In genomic region chr7:6430342-6430741, GRCm38 (mm10) we compare ENCODE assay signal across 9 mouse cellular contexts. TPM values are rescaled to one million over a fixed set of nuclear protein-coding genes. Genes with fewer than 3 reads are reported as not detected.
DNase-seq lines count a peak whose midpoint lies in the region; ATAC-seq and TF ChIP-seq lines count a peak whose summit lies in the region.
"Had no signal": no experiment of that assay in that cellular context is flagged by ENCODE, and none has a peak within 500 bp of the region (broad histone marks: within the 10 kb centered on the region; RNA-seq: fewer than 3 reads in every experiment).

No protein-coding gene starts in this region.

- ATAC-seq in intestine, embryonic 14.5 days (replicated peaks; ENCODE audit: low FRiP score, low TSS enrichment, low read depth) = no peak
- no peak for ATAC-seq in intestine, embryonic 15.5 days
- ATAC-seq in Patski = no peak
- peak; percentile 48; the same call in 1 of the 2 replicates for ATAC-seq in neutrophil, adult 5-6 weeks (ENCODE audit: extremely low read depth, insufficient number of reproducible peaks, low FRiP score, poor library complexity, severe bottlenecking)
- ATAC-seq in cerebellum, adult (ENCODE audit: insufficient number of reproducible peaks, low FRiP score, low TSS enrichment) = no peak

- H3K4me2 ChIP-seq in intestine, embryonic 14.5 days (ENCODE audit: low read length) = no peak overlapping the region
- no peak overlapping the region for H3K4me2 ChIP-seq in intestine, embryonic 15.5 days (replicated peaks)
- H3K4me2 ChIP-seq: embryonic facial prominence, embryonic 15.5 days had no signal

- intact Hi-C loops in heart, postnatal 36 days (cut with DNase I) = loop anchor here (1.0 to 10.0 kb wide), 3 partner anchors 71 to 844 kb away; partner anchors contain the start of gene Gm45844

- no peaks in the 10 kb centered on the region for H3K9me3 ChIP-seq in intestine, embryonic 14.5 days (ENCODE audit: control insufficient read depth, low read length)
- no peaks in the 10 kb centered on the region for H3K9me3 ChIP-seq in intestine, embryonic 15.5 days
- H3K9me3 ChIP-seq: embryonic facial prominence, embryonic 15.5 days had no signal

- in situ Hi-C loops in Patski (cut with MboI; ENCODE audit: low pct_unique_long_range_greater_than_20kb) = loop anchor here (5.0 to 10.0 kb wide), 2 partner anchors 73 to 254 kb away; no protein-coding TSS in a partner anchor

- POLR2A ChIA-PET in Patski (lab: Charles Lee) = no interaction called here

- H3K36me3 ChIP-seq in intestine, embryonic 14.5 days (ENCODE audit: control insufficient read depth, insufficient read depth, low read length) = no peaks in the 10 kb centered on the region
- H3K36me3 ChIP-seq in intestine, embryonic 15.5 days = no peaks in the 10 kb centered on the region
- H3K36me3 ChIP-seq: embryonic facial prominence, embryonic 15.5 days had no signal

- no peaks in the 10 kb centered on the region for H3K4me1 ChIP-seq in intestine, embryonic 14.5 days (replicated peaks; ENCODE audit: control insufficient read depth, insufficient read depth, low read length)
- H3K4me1 ChIP-seq in intestine, embryonic 15.5 days (replicated peaks) = no peaks in the 10 kb centered on the region
- H3K4me1 ChIP-seq: embryonic facial prominence, embryonic 15.5 days had no signal

- 46% methylated on average over 2 of the region's 2 CpGs for WGBS in intestine, embryonic 14.5 days
- 25% methylated on average over 2 of the region's 2 CpGs for whole genome bisulfite sequencing in intestine, embryonic 15.5 days

- peak; percentile 64 for DNase-seq in intestine, embryonic 14.5 days (ENCODE audit: low spot score)
- DNase-seq in CD4-positive, CD25-positive, alpha-beta regulatory T cell, adult 2 months (ENCODE audit: low read depth, low spot score) = peak; percentile 70
- DNase-seq in Patski (ENCODE audit: low read depth, low spot score) = no peak
- peak; percentile 3 to 37 for DNase-seq in heart, postnatal 36 days
- DNase-seq in left cerebral cortex, adult 9 months (ENCODE audit: low spot score in 2 of 2) = no peak

- H3K9ac ChIP-seq in intestine, embryonic 14.5 days (ENCODE audit: low read length) = no peak overlapping the region
- H3K9ac ChIP-seq in intestine, embryonic 15.5 days = no peak overlapping the region
- H3K9ac ChIP-seq: embryonic facial prominence, embryonic 15.5 days had no signal

- H3K4me3 ChIP-seq in intestine, embryonic 14.5 days (ENCODE audit: low read depth, low read length) = no peak overlapping the region
- no peak overlapping the region for H3K4me3 ChIP-seq in intestine, embryonic 15.5 days (replicated peaks)
- H3K4me3 ChIP-seq: embryonic facial prominence, embryonic 15.5 days had no signal

- TF ChIP-seq CTCF in Patski (IDR thresholded peaks at IDR 0.05) = peak; percentile 61

- H3K27ac ChIP-seq in intestine, embryonic 14.5 days (ENCODE audit: low read depth) = no peak overlapping the region
- H3K27ac ChIP-seq in intestine, embryonic 15.5 days = no peak overlapping the region
- H3K27ac ChIP-seq: embryonic facial prominence, embryonic 15.5 days had no signal

- CTCF ChIA-PET in Patski (lab: Charles Lee) = no interaction called here

- no peaks in the 10 kb centered on the region for H3K27me3 ChIP-seq in intestine, embryonic 14.5 days (replicated peaks; ENCODE audit: control insufficient read depth, insufficient read depth, low read length)
- no peaks in the 10 kb centered on the region for H3K27me3 ChIP-seq in intestine, embryonic 15.5 days (replicated peaks)
- peaks cover 17% of the 10 kb centered on the region for H3K27me3 ChIP-seq in Patski
- H3K27me3 ChIP-seq: embryonic facial prominence, embryonic 15.5 days had no signal

RNA-seq across cellular contexts. Expression of gene Olfr1344, which starts 8.1 kb away (rescaled TPM):
- not detected in 2 replicates for polyA plus RNA-seq in intestine, embryonic 14.5 days (2014; fragmentation: Nextera tagmentation; extraction: Ambion mirVana)
- polyA plus RNA-seq in intestine, embryonic 15.5 days (2015; fragmentation: Nextera tagmentation; extraction: Ambion mirVana) = not detected in 2 replicates
- polyA plus RNA-seq in Patski (2021) = not detected
- not detected for total RNA-seq in heart, postnatal 36 days (2021)
- total RNA-seq in neutrophil, adult 5-6 weeks (2017) = not detected in 2 replicates

RNA-seq across cellular contexts. Expression of gene Gm20715, which starts 20.3 kb away (rescaled TPM):
- not detected in 2 replicates for polyA plus RNA-seq in intestine, embryonic 14.5 days (2014; fragmentation: Nextera tagmentation; extraction: Ambion mirVana)
- polyA plus RNA-seq in intestine, embryonic 15.5 days (2015; fragmentation: Nextera tagmentation; extraction: Ambion mirVana) = not detected in 2 replicates
- polyA plus RNA-seq in Patski (2021) = not detected
- not detected for total RNA-seq in heart, postnatal 36 days (2021)
- total RNA-seq in neutrophil, adult 5-6 weeks (2017) = not detected in 2 replicates
- polyA plus RNA-seq: embryonic facial prominence, embryonic 15.5 days had no signal

RNA-seq across cellular contexts. Expression of gene Olfr1336, which starts 25.6 kb away (rescaled TPM):
- not detected in 2 replicates for polyA plus RNA-seq in intestine, embryonic 14.5 days (2014; fragmentation: Nextera tagmentation; extraction: Ambion mirVana)
- polyA plus RNA-seq in intestine, embryonic 15.5 days (2015; fragmentation: Nextera tagmentation; extraction: Ambion mirVana) = not detected in 2 replicates
- 0.01 TPM for polyA plus RNA-seq in Patski (2021)
- total RNA-seq in heart, postnatal 36 days (2021) = not detected
- total RNA-seq in neutrophil, adult 5-6 weeks (2017) = not detected in 2 replicates
- polyA plus RNA-seq: embryonic facial prominence, embryonic 15.5 days had no signal

RNA-seq across cellular contexts. Expression of gene Smim17, which starts 31.8 kb away (rescaled TPM):
- 0.31 and 0.38 TPM in 2 replicates for polyA plus RNA-seq in intestine, embryonic 14.5 days (2014; fragmentation: Nextera tagmentation; extraction: Ambion mirVana)
- polyA plus RNA-seq in intestine, embryonic 15.5 days (2015; fragmentation: Nextera tagmentation; extraction: Ambion mirVana) = 0.15 and 0.20 TPM in 2 replicates
- polyA plus RNA-seq in Patski (2021) = 0.36 TPM
- not detected for total RNA-seq in heart, postnatal 36 days (2021)
- total RNA-seq in neutrophil, adult 5-6 weeks (2017) = not detected in 2 replicates

RNA-seq across cellular contexts. Expression of gene Olfr1346, which starts 36.6 kb away (rescaled TPM):
- not detected in 2 replicates for polyA plus RNA-seq in intestine, embryonic 14.5 days (2014; fragmentation: Nextera tagmentation; extraction: Ambion mirVana)
- polyA plus RNA-seq in intestine, embryonic 15.5 days (2015; fragmentation: Nextera tagmentation; extraction: Ambion mirVana) = not detected in 2 replicates
- polyA plus RNA-seq in Patski (2021) = not detected
- total RNA-seq in heart, postnatal 36 days (2021) = not detected
- total RNA-seq in neutrophil, adult 5-6 weeks (2017) = not detected in 2 replicates
- polyA plus RNA-seq: embryonic facial prominence, embryonic 15.5 days had no signal

Comparison
In these comparisons a context has a peak if more than half of its experiments do, and no peak if none do; other contexts are left out.
1. DNase-seq: peak in intestine, embryonic 14.5 days (single experiment), CD4-positive, CD25-positive, alpha-beta regulatory T cell, adult 2 months (single experiment) and heart, postnatal 36 days (2 of 2); none in Patski (single experiment) and left cerebral cortex, adult 9 months (0 of 2).